Mouse (Mus musculus) spleen, adult 12 weeks (tissue): ENCODE measurements at regions not wholly inside any gene's neighbourhood (a gene's known extent, or its start where the extent isn't known, plus 50 kb on each side); places are given as distances from the start of the nearest gene placed in this dataset.

ENCODE experiments used
- DNase-seq: peaks from one replicate; pipeline ENCODE4 v3.0.0; 2022; ENCODE audit warnings: low spot score

DNA sequence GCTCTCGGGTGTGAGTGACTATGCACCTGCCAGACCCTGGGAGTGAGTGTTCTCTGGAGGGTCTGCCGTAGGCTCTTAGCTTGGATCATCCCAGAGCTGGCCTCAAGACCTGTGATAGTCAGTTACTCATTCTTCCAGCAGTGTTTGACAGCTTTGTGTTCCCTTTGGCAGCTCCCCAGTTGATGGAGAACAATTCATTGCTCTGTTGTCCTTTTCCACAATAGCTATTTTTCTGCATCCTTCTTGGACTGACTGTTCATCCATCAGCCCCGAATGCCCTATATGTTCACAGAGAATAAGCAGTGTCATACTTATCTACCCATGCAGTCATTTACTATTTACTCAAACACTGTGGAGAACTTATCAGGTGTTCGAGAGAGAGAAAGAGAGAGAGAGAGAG lies 1368.5 kb downstream of the Gsdmc2 start:
- DNase-seq = no peak

DNA sequence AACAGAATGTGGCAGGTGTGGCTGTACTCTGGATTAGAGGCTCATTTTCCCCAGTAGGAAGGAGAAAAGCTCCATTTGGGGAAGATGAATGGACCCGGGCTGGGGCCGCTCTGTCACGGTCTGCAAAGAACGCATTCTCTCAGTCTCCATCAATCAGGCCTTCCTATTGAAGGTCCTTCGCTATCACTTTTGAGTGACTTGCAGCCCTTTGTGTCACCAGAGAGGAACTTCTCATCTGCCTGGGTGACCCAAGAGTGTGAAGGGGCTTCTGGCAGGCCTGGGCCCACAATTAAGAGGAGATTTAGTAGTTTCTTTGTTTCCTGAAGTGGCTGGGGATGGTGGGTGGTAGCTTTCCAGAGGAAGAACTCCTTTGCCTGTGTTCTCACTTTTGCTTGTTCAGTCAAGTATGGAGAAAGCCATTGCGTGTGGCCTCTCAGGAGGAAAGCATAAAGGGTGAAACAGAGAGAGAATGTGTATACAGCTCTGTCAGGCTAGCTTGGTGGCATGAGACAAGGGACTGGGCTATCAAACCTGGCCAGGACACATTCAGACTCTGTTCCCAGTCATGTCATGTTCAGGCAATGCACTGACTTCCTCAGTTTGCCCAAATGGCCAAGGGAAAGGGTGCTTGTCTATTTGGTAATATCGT lies 1374.2 kb downstream of the Gsdmc2 start:
- DNase-seq = no peak

DNA sequence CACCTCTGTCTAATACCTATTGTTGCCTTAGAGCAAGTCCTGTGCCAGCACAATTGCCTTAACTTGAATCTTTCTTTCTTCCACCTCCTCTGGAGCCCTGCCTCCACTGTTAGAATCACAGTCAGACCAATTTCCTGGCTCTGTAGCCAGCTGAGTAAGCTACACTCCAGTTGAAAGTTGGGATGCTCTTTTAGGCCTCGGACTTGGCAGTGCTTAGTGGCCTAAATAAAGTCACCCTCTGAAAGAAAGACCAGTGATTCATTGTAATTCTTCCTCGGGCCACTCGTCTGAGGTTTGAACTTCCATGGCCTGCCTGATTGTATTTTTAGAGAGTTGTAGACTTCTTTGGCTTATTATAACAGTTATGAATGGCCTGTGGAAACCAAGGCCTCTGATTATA lies 1376.9 kb downstream of the Gsdmc2 start:
- no peak for DNase-seq

DNA sequence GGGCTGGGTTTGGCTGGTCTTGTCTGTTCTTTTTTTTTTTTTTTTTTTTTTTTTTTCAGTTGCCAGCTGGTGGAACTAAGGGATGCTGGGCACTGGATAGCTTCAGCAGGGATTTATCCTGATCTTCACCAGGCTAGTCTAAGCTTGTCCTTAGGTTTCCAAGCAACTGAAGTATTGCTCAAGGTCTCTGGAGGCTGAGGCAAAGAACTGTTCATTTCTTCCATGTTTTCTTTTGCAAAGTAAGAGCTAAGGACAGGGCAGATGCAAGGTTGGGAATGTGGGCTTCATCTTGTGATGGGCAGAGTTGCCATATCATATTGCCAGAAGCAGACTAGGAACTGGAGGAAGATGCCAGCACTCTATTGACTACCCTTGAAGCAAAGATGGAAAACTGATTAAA lies 1378.1 kb downstream of the Gsdmc2 start:
- no peak for DNase-seq

DNA sequence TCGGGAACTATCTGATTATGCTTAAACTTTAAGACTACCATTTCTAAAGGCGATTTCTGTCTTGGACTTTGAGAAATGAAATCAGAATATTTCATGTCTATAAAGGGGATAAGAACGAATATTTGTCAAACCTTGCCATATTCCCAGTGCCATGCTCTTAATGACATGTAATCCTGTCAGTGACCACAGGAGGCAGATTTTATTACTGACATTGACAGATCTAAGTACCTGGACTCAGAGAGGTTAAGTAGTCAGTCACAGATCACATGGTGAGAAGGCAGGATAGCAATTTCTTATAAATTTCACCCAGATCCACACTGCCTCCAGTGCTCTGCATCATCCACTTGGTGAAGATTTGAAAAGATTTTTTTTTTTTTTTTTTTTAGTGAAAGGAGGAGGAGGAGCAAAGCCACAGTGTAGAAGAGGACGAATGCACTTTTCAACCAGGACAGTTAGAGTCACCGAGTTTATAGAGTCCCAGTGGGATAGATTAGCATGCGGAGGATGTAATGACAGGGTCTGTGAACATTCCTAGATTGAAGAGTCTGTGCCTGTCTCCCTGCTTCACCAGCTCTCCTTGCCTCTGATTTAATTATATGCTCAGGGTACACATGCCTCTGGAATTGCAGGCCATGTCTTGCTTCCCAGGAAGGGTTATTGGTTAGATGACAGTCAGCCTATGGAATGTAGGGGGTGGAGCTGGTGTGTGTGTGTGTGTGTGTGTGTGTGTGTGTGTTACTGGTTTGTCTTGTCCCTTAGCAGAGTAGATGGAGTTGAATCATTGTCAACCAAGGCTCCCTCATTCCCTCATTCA lies 1379.7 kb downstream of the Gsdmc2 start:
- no peak for DNase-seq

DNA sequence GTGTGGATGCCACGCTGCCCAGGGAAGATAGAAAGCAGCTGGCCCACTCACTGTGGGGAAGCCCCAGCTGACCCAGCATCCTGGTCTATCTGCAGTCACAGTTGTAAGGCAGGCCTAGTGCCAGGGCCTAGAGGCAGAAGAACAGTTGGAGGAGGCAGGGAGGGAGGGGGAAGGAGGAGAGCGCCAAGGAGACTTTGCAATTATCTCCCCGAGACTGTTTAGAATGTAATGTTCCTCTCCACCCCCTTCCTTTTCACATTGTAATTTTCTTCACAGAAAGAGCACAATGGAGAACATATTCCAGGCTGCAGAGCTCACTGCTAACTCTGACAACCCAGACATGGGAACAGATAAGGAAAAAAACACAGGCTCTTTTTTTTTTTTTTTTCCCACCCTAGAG lies 1382.3 kb downstream of the Gsdmc2 start:
- no peak for DNase-seq

DNA sequence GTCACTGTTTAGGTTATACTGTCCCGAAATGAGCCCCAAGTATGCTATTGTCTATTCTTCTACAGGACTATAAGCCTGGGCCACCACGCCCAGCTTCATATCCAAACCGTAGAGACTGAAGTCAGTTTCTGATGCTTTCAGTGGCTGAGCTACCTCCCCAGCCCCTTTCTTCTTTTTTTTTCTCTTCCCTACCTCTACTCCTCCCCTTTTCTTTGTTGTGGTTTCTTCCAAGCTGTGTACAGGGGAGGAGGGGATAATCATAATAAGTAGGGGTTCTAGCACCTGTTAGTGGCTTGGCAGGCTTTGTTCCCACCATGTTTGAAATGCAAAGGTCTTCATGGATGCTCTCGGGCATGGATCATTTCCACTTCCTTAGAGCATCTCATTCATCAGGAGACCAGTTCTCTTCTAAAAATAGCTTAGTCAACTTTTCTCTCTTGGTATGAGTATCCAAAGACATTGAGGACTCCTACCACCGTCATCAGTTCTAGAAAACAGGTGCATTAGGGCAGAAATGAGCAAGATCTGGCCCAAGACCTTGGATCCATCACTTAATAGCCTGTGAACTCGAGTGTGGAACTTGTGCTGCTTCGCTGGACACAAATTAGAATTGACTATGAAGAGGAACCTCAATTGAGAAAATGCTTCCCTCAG lies 1383.5 kb downstream of the Gsdmc2 start:
- no peak for DNase-seq

DNA sequence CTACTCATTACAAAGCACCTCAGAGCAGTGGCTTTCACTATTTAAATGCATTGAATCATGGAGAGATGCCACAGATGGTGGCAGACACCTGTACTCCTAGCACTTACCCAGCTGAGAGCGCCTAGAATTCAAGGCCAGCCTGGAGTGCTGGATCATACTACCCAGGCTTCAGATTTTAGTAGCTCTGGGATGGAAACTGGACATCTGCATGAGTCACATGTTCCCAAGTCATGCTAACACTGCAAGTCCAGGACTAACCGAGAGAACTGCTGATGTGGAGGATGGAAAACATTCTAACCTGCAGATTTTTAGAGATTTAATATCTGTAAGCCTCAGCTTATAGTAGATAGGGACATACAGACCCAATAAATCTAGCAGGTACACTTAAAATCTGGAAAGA lies 1384.3 kb downstream of the Gsdmc2 start:
- DNase-seq = no peak

DNA sequence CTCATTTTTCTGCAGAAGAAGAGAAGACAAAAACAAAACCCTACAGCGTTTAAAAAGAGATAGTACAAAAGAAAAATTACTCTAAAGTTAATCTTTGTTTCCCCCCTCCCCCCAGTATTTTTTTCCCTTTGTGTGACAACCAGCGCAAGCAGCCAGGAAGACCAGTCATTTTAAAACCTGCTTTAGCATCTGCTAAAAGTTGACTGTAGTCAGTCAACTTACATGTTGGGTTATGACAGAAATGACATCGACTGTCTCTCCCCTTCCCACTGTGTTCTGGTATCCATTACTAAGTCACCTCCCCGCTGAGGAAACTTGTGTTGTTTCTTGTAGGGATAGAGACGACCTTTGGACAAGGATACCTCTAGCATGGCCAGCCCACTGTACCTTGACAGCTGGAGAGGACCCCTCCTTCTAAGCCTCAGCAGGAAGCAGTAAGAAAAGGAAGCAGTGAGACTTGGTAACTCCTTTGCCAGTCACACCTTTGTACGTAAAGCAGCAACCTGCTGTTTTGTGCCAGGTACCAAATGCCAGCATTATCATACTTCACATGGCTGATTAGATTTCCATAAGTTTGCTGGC lies 1384.9 kb downstream of the Gsdmc2 start:
- DNase-seq = no peak

DNA sequence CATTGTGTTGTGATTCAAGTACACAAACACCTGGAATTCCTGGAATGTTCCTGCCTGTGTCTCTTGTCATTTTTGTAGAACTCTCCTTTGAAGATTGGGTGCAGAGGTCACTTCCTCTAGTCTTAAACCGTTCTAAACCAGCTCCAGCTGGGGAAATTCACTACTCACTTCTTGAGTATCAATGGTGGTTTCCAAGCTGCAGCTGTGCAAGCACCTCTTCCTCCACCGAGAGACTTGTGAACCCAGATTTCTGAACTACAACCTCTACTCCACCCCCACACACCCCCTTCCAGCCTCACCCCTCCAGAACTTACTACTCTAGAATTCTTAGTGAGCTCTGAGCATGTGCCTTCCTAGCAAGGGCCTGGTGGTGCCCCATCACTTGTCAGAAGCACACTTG lies 1387.0 kb downstream of the Gsdmc2 start:
- DNase-seq = no peak

DNA sequence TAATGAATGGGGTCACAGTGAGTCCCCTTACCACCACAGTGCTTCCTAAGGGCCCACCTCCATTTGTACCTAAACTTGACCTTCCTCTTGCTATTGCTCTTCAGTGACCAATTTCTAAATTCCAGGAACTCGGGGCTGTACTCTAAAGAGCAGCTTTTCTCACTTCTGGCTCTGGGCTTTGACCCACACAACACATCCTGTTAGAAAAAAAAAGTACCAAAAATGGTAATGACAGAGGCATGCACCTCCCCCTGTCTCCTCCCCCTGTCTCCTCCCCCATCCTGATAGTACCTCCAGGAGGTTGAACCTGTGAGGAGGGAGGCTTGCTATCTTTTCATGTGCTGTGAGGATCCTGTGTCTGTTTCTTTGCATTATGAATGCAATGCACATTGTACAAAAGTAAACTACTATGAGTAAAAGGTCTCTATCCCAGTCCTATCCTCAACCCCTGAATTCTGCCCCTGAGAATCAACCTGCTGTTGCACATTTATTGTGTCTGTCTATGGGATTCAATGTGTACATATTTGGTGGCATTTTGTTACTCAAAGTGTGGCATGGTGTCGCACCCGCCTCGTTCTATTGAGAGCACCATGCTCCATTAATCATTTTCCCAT lies 1387.8 kb downstream of the Gsdmc2 start:
- DNase-seq = no peak

DNA sequence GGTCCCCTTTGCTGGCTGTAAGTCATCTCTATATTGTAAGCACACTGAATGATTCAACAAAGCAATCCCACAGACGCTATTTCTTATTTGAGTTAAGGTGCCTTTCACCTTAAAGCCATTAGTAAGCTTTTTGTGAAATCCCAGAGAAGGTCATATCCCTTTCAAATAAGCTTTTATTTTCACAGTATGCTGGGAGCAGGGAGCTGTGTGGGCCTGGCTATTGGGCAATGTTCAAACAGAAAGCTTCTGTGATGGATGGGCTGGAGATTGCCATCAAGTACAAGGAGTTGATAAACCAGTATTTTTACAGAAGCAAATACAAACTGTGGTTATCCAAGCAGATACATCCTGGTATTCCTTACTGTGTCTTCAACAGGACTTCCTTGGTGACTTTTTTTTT lies 1389.0 kb downstream of the Gsdmc2 start:
- no peak for DNase-seq

DNA sequence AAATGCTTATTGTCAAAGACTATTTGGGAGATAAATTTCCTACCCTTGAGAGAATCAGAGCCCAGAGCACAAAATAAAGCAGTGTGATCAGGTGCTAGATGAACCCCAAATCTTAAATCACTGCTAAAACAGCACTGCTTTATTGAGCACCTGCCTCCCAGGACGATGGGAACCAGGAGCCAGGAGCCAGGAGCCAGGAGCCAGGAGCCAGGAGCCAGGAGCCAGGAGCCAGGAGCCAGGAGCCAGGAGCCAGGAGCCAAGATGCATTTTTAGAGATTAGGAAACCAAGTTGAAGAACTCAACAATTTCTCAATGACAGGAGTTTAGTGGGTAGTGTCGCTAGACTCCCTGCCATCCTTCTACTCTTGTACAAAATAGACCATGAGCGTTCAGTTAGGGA lies 1396.9 kb downstream of the Gsdmc2 start:
- no peak for DNase-seq

DNA sequence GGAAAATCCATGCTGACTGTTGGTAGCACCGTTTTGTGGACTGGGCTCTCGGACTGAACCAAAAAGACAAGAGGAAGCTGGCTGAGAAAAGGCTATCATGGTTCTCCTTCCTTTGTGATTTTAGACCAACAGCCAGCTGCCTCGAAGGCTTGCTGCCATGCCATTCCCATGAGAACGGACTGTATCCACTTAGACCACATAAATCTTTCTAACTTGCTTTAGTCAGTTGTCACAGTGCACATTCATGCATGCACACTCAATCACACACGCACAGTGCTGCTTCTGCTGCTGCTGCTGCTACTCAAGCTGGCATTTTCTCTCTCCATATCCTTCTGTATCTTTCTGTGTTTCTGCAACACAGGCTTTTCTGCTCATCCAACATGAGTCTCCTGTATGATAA lies 1405.8 kb downstream of the Gsdmc2 start:
- DNase-seq = no peak

DNA sequence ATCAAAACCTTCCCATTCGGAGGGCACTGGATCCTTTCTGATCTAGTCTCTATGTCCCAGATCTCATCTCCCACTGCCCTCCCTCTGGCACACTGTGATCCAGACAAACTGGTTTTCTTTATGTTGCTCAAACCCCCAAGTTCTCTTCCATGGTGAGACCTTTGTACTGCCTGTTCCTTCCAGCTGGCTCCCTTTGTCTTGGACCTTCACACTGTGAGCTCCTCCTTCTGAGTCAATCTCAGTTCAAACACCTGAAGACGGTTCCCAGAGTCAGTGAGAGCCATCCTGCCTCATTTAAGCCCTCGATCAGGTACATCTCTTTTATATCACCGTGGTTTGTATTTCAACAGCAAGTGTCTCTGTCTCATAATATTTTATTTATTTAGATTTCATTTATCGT lies 1408.3 kb downstream of the Gsdmc2 start:
- DNase-seq = no peak

DNA sequence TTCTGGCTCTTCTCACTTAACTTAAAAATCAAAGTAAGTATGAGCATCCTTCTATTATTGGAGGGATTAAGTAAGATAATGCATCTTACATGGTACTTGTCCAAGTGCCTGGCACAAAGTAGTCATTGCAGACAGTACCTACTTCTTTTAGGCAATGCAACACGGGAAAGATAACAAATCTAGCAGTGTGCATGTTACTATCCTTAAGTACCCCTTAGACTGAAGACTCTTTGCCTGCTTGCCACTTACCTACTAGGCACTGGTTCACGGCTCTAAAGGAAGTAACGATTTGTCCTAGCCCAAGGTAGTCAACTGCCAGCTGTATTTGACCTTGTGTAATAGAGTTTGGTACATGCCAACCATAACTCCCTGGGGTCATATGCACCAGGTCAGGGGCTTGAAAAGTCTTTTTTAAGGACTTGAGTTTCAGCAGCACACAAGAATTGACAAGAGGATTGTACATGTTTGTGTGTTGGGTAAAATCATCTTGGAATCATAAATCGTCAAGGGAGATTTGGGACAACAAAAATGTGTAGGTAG lies 1409.8 kb downstream of the Gsdmc2 start:
- DNase-seq = no peak

DNA sequence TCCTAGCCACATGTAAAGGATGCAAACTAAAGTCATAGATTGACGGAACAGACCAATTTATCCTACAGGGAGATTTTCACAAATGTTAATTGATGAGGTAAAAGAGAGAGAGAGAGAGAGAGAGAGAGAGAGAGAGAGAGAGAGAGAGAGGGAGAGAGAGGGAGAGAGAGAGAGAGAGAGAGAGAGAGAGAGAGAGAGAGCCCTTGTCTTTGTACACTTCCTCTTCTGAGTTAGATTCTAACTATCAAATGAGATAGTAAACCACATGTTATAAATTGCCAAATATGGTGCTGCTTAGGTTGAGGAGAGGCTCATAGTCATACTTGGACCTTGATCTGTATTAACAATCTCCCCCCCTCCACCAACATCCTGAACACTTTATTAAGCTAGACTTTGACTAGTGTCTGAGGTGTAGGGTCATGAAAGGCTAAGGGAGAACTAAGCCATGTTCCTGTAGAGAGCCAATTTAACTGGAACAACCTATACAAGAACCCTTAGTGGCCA lies 1412.2 kb downstream of the Gsdmc2 start:
- no peak for DNase-seq

DNA sequence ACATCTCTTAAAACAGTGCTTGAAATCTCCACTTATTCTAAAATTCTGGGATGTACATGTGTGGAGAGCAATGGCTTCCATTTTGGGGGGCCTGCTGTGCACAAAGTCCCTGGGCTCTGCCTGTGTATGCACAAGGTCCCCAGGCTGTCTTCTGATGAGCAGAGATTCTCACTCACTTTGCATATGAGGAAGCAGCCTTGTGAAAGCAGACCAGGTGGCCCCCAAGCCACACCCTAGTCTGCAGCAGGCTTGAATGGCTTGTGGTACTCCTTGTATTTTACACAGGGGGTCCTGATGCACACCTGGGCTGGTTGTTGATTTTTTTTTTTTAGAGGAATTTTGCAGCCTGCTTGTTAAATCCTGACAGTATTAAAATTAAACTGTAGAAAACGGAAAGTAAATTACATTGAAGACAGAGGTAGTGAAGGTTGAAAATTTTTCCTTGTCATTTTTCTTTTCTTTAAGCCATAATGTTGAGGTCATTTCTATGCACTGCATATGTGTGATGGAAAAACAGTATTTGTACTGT lies 1413.8 kb downstream of the Gsdmc2 start:
- DNase-seq = no peak

DNA sequence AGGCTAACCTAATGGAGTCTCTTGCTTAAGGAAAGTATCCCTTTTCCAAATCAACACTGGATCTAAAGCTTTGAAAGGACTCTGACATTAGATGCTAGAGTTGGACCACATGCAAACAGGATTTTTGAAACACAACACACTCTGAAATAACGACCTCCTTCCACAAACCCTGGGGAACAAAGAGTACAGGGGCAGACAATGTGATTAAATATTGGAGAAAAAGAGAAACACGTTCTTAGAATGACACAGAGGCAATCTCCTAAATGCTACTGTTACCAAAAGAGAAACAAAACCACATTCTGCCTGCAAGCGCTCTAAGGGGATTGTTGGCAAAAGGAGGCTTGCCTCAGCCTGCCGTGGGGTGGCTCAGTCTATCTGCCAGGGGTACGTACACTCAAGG lies 1422.0 kb downstream of the Gsdmc2 start:
- no peak for DNase-seq

DNA sequence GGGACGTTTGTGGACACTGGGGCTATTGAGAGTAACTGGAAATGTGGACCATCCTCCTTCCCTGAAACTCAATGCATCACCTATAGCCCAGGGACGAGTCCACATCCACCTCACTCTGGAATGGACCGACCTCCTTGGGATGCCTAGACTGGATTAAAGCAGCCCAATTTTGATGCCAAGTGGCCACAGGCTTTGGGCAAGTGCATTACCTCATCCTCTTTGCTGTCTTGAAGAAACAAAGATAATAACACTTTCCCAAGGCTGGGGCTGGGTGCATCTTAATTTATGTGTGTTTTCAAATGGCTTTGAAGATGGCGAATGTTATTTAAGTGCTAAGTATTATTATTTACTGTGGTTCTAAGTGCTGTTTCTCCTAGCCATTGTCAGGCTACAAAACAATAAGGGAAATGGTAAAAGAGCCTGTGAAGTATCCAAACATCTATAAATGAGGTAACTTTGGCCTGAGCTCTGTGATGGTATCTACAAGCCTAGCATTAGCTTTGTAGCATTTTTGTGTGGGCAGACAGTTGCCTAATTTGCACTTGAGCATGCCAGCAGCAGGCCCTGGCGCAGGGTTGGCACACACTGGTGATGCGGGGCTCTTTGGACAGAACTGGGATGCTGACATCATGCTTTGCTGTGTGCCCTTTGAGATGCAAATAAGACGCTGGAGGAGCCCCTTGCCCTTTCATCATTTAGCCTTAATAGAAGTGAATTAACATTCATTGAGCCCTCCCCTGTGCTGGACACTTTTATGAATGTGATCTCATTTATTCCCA lies 1423.7 kb downstream of the Gsdmc2 start:
- no peak for DNase-seq

DNA sequence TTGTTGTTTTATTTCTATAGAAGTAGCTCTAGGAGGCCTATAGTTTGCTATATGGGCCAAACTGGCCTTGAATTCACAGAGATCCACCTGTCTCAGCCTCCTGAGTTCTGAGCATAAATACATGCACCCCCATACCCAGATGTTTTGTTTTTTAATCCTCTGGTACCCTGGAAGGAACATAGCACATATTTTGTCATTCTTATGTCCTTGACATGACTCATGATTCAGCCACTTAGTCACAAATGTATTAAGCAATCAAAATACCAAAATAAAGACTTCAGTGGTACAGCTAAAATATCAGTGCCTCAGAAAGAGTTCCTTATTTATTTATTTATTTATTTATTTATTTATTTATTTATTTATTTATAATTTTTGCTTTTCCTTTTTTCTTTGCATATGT lies 1428.3 kb downstream of the Gsdmc2 start:
- no peak for DNase-seq
